Mouse (Mus musculus) heart, embryonic 15.5 days (tissue): ENCODE data around the gene Cdk7. TPM values are rescaled to one million over a fixed set of nuclear protein-coding genes. Genes with fewer than 3 reads are reported as not detected.
A peak's percentile ranks its signal among the peaks of the same experiment; 100 is the strongest.

Experiments
- ATAC-seq: fragments of 200-750 bp; cut with Nextera tagmentation; replicated peaks from 2 replicates; pipeline ENCODE4 v1.8.0; 2017; ENCODE audit warnings: low read depth, moderate TSS enrichment; ENCODE audit not compliant: insufficient number of reproducible peaks, insufficient read depth, low FRiP score
- H3K27ac ChIP-seq: fragments of 300-500 bp; sonication (generic); 2 replicates; pipeline ENCODE4 v1.5.1; 2015; ENCODE audit warnings: mild to moderate bottlenecking, inconsistent platforms
- H3K27me3 ChIP-seq: fragments of 300-500 bp; sonication (generic); 2 replicates; pipeline ENCODE4 v1.6.1; 2015; ENCODE audit warnings: inconsistent platforms
- H3K36me3 ChIP-seq: fragments of 300-500 bp; sonication (generic); 2 replicates; pipeline ENCODE4 v1.6.1; 2015; ENCODE audit warnings: mild to moderate bottlenecking, inconsistent platforms
- H3K4me1 ChIP-seq: fragments of 300-500 bp; sonication (generic); replicated peaks from 2 replicates; pipeline ENCODE4 v1.6.1; 2015; ENCODE audit warnings: inconsistent platforms
- H3K4me2 ChIP-seq: fragments of 300-500 bp; sonication (generic); 2 replicates; pipeline ENCODE4 v1.6.1; 2015; ENCODE audit warnings: inconsistent platforms, mild to moderate bottlenecking, moderate library complexity
- H3K4me3 ChIP-seq: fragments of 300-500 bp; sonication (generic); 2 replicates; pipeline ENCODE4 v1.5.1; 2015; ENCODE audit warnings: mild to moderate bottlenecking, inconsistent platforms
- H3K9ac ChIP-seq: fragments of 300-500 bp; sonication (generic); 2 replicates; pipeline ENCODE4 v1.6.1; 2015; ENCODE audit warnings: mild to moderate bottlenecking, inconsistent platforms
- H3K9me3 ChIP-seq: fragments of 300-500 bp; sonication (generic); replicated peaks from 2 replicates; pipeline ENCODE4 v1.6.1; 2016; ENCODE audit warnings: inconsistent platforms
- WGBS: fragments of 180-500 bp; shearing (Covaris S2); methylation state at CpG from one replicate; pipeline ENCODE4 v1.1.7; 2015; ENCODE audit warnings: mixed read lengths; 5-methylcytosine and 5-hydroxymethylcytosine counted together
- polyA plus RNA-seq: library from polyadenylated mRNA; unstranded; fragments of >200 nt; fragmentation: Nextera tagmentation; extraction: Ambion mirVana; gene quantifications from 2 replicates; pipeline ENCODE4 v1.2.1, GENCODE M21; 2015

The Cdk7 gene
- polyA plus RNA-seq: 61.8 and 65.4 TPM in 2 replicates

GRCm38 (mm10) chr13:100730861-100731176, at the start of gene Cdk7:
TSS of gene Cdk7 (minus strand) at chr13:100730939.
- Histone ChIP-seq H3K9me3 (no peaks in the 10 kb centered on the region), H3K4me2 (peak within 1 kb of the TSS; percentile 71), H3K9ac (peak within 1 kb of the TSS; percentile 81), H3K27ac (peak within 1 kb of the TSS; percentile 94), H3K4me3 (peak within 1 kb of the TSS; percentile 73), H3K4me1 (peaks cover 23% of the 10 kb centered on the region), H3K36me3 (peaks cover 24% of the 10 kb centered on the region), H3K27me3 (no peaks in the 10 kb centered on the region)
- ATAC-seq: peak; percentile 96
- 0% methylated on average over 19 of the region's 19 CpGs for WGBS

- WGBS: 47% methylated on average over 3 of the region's 3 CpGs
- H3K4me1 ChIP-seq: peaks cover 16% of the 10 kb centered on the region
- no peak overlapping the region for H3K4me2 ChIP-seq
- no peaks in the 10 kb centered on the region for H3K9me3 ChIP-seq
- H3K9ac ChIP-seq: no peak overlapping the region
- no peak overlapping the region for H3K27ac ChIP-seq
- peaks cover 20% of the 10 kb centered on the region; the same call in 1 of the 2 replicates for H3K36me3 ChIP-seq
- H3K4me3 ChIP-seq: no peak overlapping the region
- ATAC-seq: no peak
- no peaks in the 10 kb centered on the region for H3K27me3 ChIP-seq
These were observed 46.8 kb upstream of the Cdk7 start for GRCm38 (mm10) chr13:100777491-100777890.

- H3K4me2 ChIP-seq: 0 out of 2 replicates have a peak overlapping the region, but pooled peaks have one; percentile 82
- 63% methylated on average over 6 of the region's 6 CpGs for WGBS
These were observed 46.0 kb upstream of the Cdk7 start for GRCm38 (mm10) chr13:100776710-100777109.

GRCm38 (mm10) chr13:100776056-100776419, 45.3 kb upstream of the Cdk7 start:
- H3K9me3 ChIP-seq: no peaks in the 10 kb centered on the region
- ATAC-seq: no peak
- H3K27ac ChIP-seq: 0 out of 2 replicates have a peak overlapping the region, but pooled peaks have one; percentile 3
- H3K4me1 ChIP-seq: peaks cover 16% of the 10 kb centered on the region
- no peaks in the 10 kb centered on the region for H3K27me3 ChIP-seq
- WGBS: 14% methylated on average over 8 of the region's 8 CpGs
- H3K4me2 ChIP-seq: peak overlapping the region; percentile 82
- peak overlapping the region; percentile 83 for H3K4me3 ChIP-seq
- peak overlapping the region; percentile 65 for H3K9ac ChIP-seq
- H3K36me3 ChIP-seq: peaks cover 17% of the 10 kb centered on the region; the same call in 1 of the 2 replicates

More at GRCm38 (mm10) chr13:100776710-100777109, 46.0 kb upstream of the Cdk7 start:
- H3K36me3 ChIP-seq: peaks cover 13% of the 10 kb centered on the region; the same call in 1 of the 2 replicates
- H3K9me3 ChIP-seq: no peaks in the 10 kb centered on the region
- 0 out of 2 replicates have a peak overlapping the region, but pooled peaks have one; percentile 3 for H3K27ac ChIP-seq
- peaks cover 16% of the 10 kb centered on the region for H3K4me1 ChIP-seq
- H3K9ac ChIP-seq: no peak overlapping the region
- ATAC-seq: no peak
- no peak overlapping the region for H3K4me3 ChIP-seq
- H3K27me3 ChIP-seq: no peaks in the 10 kb centered on the region

GRCm38 (mm10) chr13:100775252-100776055, 44.7 kb upstream of the Cdk7 start, which contains the start of gene Cenph:
TSS of gene Cenph (minus strand) at chr13:100775899.
- Histone ChIP-seq H3K9me3 (no peaks in the 10 kb centered on the region), H3K9ac (peak within 1 kb of the TSS; percentile 65), H3K36me3 (peaks cover 18% of the 10 kb centered on the region; the same call in 1 of the 2 replicates), H3K27me3 (no peaks in the 10 kb centered on the region), H3K27ac (peak within 1 kb of the TSS; percentile 3; the same call in 1 of the 2 replicates), H3K4me2 (peak within 1 kb of the TSS; percentile 82), H3K4me3 (peak within 1 kb of the TSS; percentile 83), H3K4me1 (peaks cover 16% of the 10 kb centered on the region)
- under 1% methylated on average over 46 of the region's 46 CpGs for WGBS
- peak; percentile 87 for ATAC-seq

- 0 out of 2 replicates have a peak overlapping the region, but pooled peaks have one; percentile 65 for H3K9ac ChIP-seq
- H3K27ac ChIP-seq: no peak overlapping the region
- no peaks in the 10 kb centered on the region for H3K27me3 ChIP-seq
- H3K4me2 ChIP-seq: peak overlapping the region; percentile 82
- H3K4me3 ChIP-seq: peak overlapping the region; percentile 83
- H3K4me1 ChIP-seq: peaks cover 16% of the 10 kb centered on the region
- ATAC-seq: no peak
- H3K9me3 ChIP-seq: no peaks in the 10 kb centered on the region
- peaks cover 16% of the 10 kb centered on the region; the same call in 1 of the 2 replicates for H3K36me3 ChIP-seq
These were observed 44.0 kb upstream of the Cdk7 start for GRCm38 (mm10) chr13:100774704-100775103.

GRCm38 (mm10) chr13:100755329-100755728, 24.6 kb upstream of the Cdk7 start:
- H3K4me1 ChIP-seq: no peaks in the 10 kb centered on the region; the same call in 1 of the 2 replicates
- no peak overlapping the region for H3K9ac ChIP-seq
- 43% methylated on average over 2 of the region's 2 CpGs for WGBS
- no peaks in the 10 kb centered on the region for H3K27me3 ChIP-seq
- H3K9me3 ChIP-seq: no peaks in the 10 kb centered on the region
- no peak for ATAC-seq
- H3K27ac ChIP-seq: no peak overlapping the region
- no peak overlapping the region for H3K4me2 ChIP-seq
- peaks cover 5% of the 10 kb centered on the region; the same call in 1 of the 2 replicates for H3K36me3 ChIP-seq
- no peak overlapping the region for H3K4me3 ChIP-seq

- Histone ChIP-seq H3K9me3 (no peaks in the 10 kb centered on the region), H3K9ac (no peak overlapping the region), H3K27ac (no peak overlapping the region), H3K4me1 (no peaks in the 10 kb centered on the region; the same call in 1 of the 2 replicates), H3K27me3 (no peaks in the 10 kb centered on the region), H3K4me3 (no peak overlapping the region), H3K4me2 (no peak overlapping the region), H3K36me3 (no peaks in the 10 kb centered on the region)
- 62% methylated on average over 4 of the region's 4 CpGs for WGBS
- no peak for ATAC-seq
These were observed 23.4 kb upstream of the Cdk7 start for GRCm38 (mm10) chr13:100754186-100754585.

- Histone ChIP-seq H3K27ac (no peak overlapping the region), H3K36me3 (no peaks in the 10 kb centered on the region), H3K9me3 (no peaks in the 10 kb centered on the region), H3K4me3 (no peak overlapping the region), H3K4me2 (no peak overlapping the region), H3K9ac (no peak overlapping the region), H3K27me3 (no peaks in the 10 kb centered on the region), H3K4me1 (no peaks in the 10 kb centered on the region; the same call in 1 of the 2 replicates)
- whole genome bisulfite sequencing: 63% methylated on average over 6 of the region's 6 CpGs
- ATAC-seq: no peak
These were observed 22.3 kb upstream of the Cdk7 start for GRCm38 (mm10) chr13:100753011-100753410.

GRCm38 (mm10) chr13:100752529-100752928, 21.8 kb upstream of the Cdk7 start:
- H3K4me3 ChIP-seq: no peak overlapping the region
- H3K4me1 ChIP-seq: no peaks in the 10 kb centered on the region; the same call in 1 of the 2 replicates
- H3K27ac ChIP-seq: no peak overlapping the region
- H3K4me2 ChIP-seq: no peak overlapping the region
- H3K36me3 ChIP-seq: no peaks in the 10 kb centered on the region
- 75% methylated on average over 8 of the region's 8 CpGs for WGBS
- no peak for ATAC-seq
- H3K9me3 ChIP-seq: no peaks in the 10 kb centered on the region
- H3K9ac ChIP-seq: no peak overlapping the region
- no peaks in the 10 kb centered on the region for H3K27me3 ChIP-seq

GRCm38 (mm10) chr13:100751402-100751801, 20.7 kb upstream of the Cdk7 start:
- ATAC-seq: no peak
- Histone ChIP-seq H3K27me3 (no peaks in the 10 kb centered on the region), H3K4me1 (no peaks in the 10 kb centered on the region; the same call in 1 of the 2 replicates), H3K9me3 (no peaks in the 10 kb centered on the region), H3K4me2 (no peak overlapping the region), H3K36me3 (no peaks in the 10 kb centered on the region), H3K9ac (no peak overlapping the region), H3K27ac (no peak overlapping the region), H3K4me3 (no peak overlapping the region)
- WGBS: 71% methylated on average over 3 of the region's 3 CpGs
